Mouse (Mus musculus): ENCODE results near the gene Tnfrsf4.

Gene Tnfrsf4

GRCm38 (mm10) chr4:156013637-156014036 is at the start of gene Tnfrsf4:
Tnfrsf4 (plus strand) TSS chr4:156013843.
- no peak for DNase-seq (ENCODE audit: low spot score in 2 of 2)

- DNase-seq (ENCODE audit: low spot score in 2 of 2), result no peak
These were observed 49.2 kb upstream of the Tnfrsf4 start for GRCm38 (mm10) chr4:155964396-155964795.

GRCm38 (mm10) chr4:155969043-155969653 is 44.5 kb upstream of the Tnfrsf4 start:
- no peak for DNase-seq (ENCODE audit: low spot score in 2 of 2)

GRCm38 (mm10) chr4:155970286-155970685 is 43.4 kb upstream of the Tnfrsf4 start:
- no peak for DNase-seq (ENCODE audit: low spot score in 2 of 2)

GRCm38 (mm10) chr4:155972651-155973050 is 41.0 kb upstream of the Tnfrsf4 start:
- DNase-seq (ENCODE audit: low spot score in 2 of 2), result no peak

- no peak for DNase-seq (ENCODE audit: low spot score in 2 of 2)
These were observed 40.4 kb upstream of the Tnfrsf4 start for GRCm38 (mm10) chr4:155973239-155973638.

- DNase-seq (ENCODE audit: low spot score in 2 of 2), result no peak
These were observed 32.1 kb upstream of the Tnfrsf4 start for GRCm38 (mm10) chr4:155981436-155982082.

GRCm38 (mm10) chr4:155983788-155984187 is 29.9 kb upstream of the Tnfrsf4 start:
- no peak for DNase-seq (ENCODE audit: low spot score in 2 of 2)

- peak; percentile 33 to 54 for DNase-seq (ENCODE audit: low spot score in 2 of 2)
These were observed 22.3 kb upstream of the Tnfrsf4 start for GRCm38 (mm10) chr4:155991211-155991907.

GRCm38 (mm10) chr4:155991908-155992230 is 21.8 kb upstream of the Tnfrsf4 start:
- DNase-seq (ENCODE audit: low spot score in 2 of 2), result no peak

- peak; percentile 88 to 90 for DNase-seq (ENCODE audit: low spot score in 2 of 2)
These were observed 21.3 kb upstream of the Tnfrsf4 start, which contains the start of the genes B3galt6 and Sdf4 for GRCm38 (mm10) chr4:155992241-155992905. B3galt6 (minus strand) TSS chr4:155992649. Sdf4 (plus strand) TSS chr4:155992872.

GRCm38 (mm10) chr4:155992906-155993547 is 20.6 kb upstream of the Tnfrsf4 start:
- DNase-seq (ENCODE audit: low spot score in 2 of 2), result peak; percentile 98 to 99

- DNase-seq (ENCODE audit: low spot score in 2 of 2), result no peak
These were observed 20.0 kb upstream of the Tnfrsf4 start for GRCm38 (mm10) chr4:155993606-155994005.

GRCm38 (mm10) chr4:156004109-156004508 is 9.5 kb upstream of the Tnfrsf4 start:
- no peak for DNase-seq (ENCODE audit: low spot score in 2 of 2)

- DNase-seq (ENCODE audit: low spot score in 2 of 2), result no peak
These were observed 5.3 kb upstream of the Tnfrsf4 start for GRCm38 (mm10) chr4:156008369-156008768.

- no peak for DNase-seq (ENCODE audit: low spot score in 2 of 2)
These were observed 793 bp downstream of the Tnfrsf4 start for GRCm38 (mm10) chr4:156014436-156014835.

GRCm38 (mm10) chr4:156019771-156020170 is 6.1 kb downstream of the Tnfrsf4 start:
- no peak for DNase-seq (ENCODE audit: low spot score in 2 of 2)

- DNase-seq (ENCODE audit: low spot score in 2 of 2), result no peak
These were observed 7.7 kb downstream of the Tnfrsf4 start for GRCm38 (mm10) chr4:156021381-156021780.

- DNase-seq (ENCODE audit: low spot score in 2 of 2), result no peak
These were observed 8.3 kb downstream of the Tnfrsf4 start for GRCm38 (mm10) chr4:156021942-156022419.

- DNase-seq (ENCODE audit: low spot score in 2 of 2), result no peak
These were observed 9.9 kb downstream of the Tnfrsf4 start for GRCm38 (mm10) chr4:156023520-156023919.

- DNase-seq (ENCODE audit: low spot score in 2 of 2), result no peak
These were observed 10.5 kb downstream of the Tnfrsf4 start for GRCm38 (mm10) chr4:156024184-156024583.

- DNase-seq (ENCODE audit: low spot score in 2 of 2), result peak in 1 of 2 experiments; percentile 46
These were observed 12.4 kb downstream of the Tnfrsf4 start, which contains the start of gene Tnfrsf18 for GRCm38 (mm10) chr4:156026013-156026412. Tnfrsf18 (plus strand) TSS chr4:156026164.
